Mouse (Mus musculus) heart, postnatal 0 days (tissue): ENCODE measurements around the gene Fam20a.

ENCODE experiments used
- CTCF ChIP-seq: IDR thresholded peaks from 2 replicates; pipeline ENCODE4 v1.5.1; 2016; ENCODE audit warnings: antibody characterized with exemption, control low read depth, low read depth
- EP300 ChIP-seq: IDR thresholded peaks from 2 replicates; pipeline ENCODE4 v1.6.1; 2016; ENCODE audit warnings: antibody characterized with exemption, low read depth

DNA sequence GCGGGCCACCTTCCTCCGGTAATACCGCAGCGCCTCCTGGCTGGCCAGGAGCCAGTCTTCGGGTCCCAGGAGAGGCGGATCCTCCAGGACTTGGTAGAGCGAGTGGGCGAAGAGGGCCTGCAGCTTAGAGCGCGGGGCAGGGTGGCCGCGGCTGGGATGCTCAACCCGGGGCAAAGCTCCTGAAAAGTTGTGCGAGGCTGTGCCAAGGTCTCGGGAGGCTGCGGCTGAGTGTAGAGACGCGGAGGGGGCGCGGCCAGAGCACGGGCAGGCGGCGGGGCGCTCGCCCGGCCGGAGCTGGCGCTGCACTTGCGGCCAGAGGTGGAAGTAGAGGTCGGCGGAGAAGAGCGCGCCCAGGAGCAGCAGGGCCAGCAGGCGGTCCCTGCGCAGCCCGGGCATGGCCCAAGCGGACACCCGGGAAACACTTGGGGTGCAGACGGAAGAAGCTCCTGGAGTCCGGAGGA, 729 bp downstream of the Fam20a start:
- TF ChIP-seq EP300: no peak
- no peak for TF ChIP-seq CTCF
